ENCODE assay signal across 9 mouse cellular contexts in genomic region chr5:64224735-64225425, GRCm38 (mm10).
DNase-seq lines count a peak whose midpoint lies in the region; ATAC-seq lines count a peak whose summit lies in the region.
"Had no signal": no experiment of that assay in that cellular context is flagged by ENCODE, and none has a peak within 500 bp of the region (broad histone marks: within the 10 kb centered on the region; RNA-seq: fewer than 3 reads in every experiment).

No protein-coding gene starts in this region.

- intact Hi-C loops in left cerebral cortex, postnatal 4 days (cut with DNase I), result no loop called here

- H3K4me2 ChIP-seq in embryonic facial prominence, embryonic 12.5 days (replicated peaks), result no peak overlapping the region
- H3K4me2 ChIP-seq in hindbrain, embryonic 13.5 days, result no peak overlapping the region
- H3K4me2 ChIP-seq in neural tube, embryonic 13.5 days, result no peak overlapping the region

- 84% methylated on average over 9 of the region's 9 CpGs for WGBS in embryonic facial prominence, embryonic 12.5 days
- 82% methylated on average over 9 of the region's 9 CpGs for whole genome bisulfite sequencing in embryonic facial prominence, embryonic 10.5 days
- WGBS in hindbrain, embryonic 13.5 days, result 63% methylated on average over 9 of the region's 9 CpGs
- WGBS in neural tube, embryonic 13.5 days, result 63% methylated on average over 9 of the region's 9 CpGs

- peak overlapping the region; percentile 11; the same call in 1 of the 2 replicates for H3K27ac ChIP-seq in embryonic facial prominence, embryonic 12.5 days
- H3K27ac ChIP-seq in embryonic facial prominence, embryonic 10.5 days (replicated peaks), result no peak overlapping the region
- H3K27ac ChIP-seq in hindbrain, embryonic 13.5 days, result peak overlapping the region; percentile 26; the same call in 1 of the 2 replicates
- peak overlapping the region; percentile 33 for H3K27ac ChIP-seq in neural tube, embryonic 13.5 days (replicated peaks)
- H3K27ac ChIP-seq: layer of hippocampus, adult 2 months had no signal

- H3K9ac ChIP-seq in embryonic facial prominence, embryonic 12.5 days, result no peak overlapping the region
- no peak overlapping the region for H3K9ac ChIP-seq in hindbrain, embryonic 13.5 days
- H3K9ac ChIP-seq in neural tube, embryonic 13.5 days, result no peak overlapping the region

- no peak overlapping the region for H3K4me3 ChIP-seq in embryonic facial prominence, embryonic 12.5 days
- H3K4me3 ChIP-seq in embryonic facial prominence, embryonic 10.5 days, result no peak overlapping the region
- no peak overlapping the region for H3K4me3 ChIP-seq in hindbrain, embryonic 13.5 days
- no peak overlapping the region for H3K4me3 ChIP-seq in neural tube, embryonic 13.5 days
- H3K4me3 ChIP-seq: layer of hippocampus, adult 2 months had no signal

- no peaks in the 10 kb centered on the region for H3K9me3 ChIP-seq in embryonic facial prominence, embryonic 12.5 days
- no peaks in the 10 kb centered on the region for H3K9me3 ChIP-seq in embryonic facial prominence, embryonic 10.5 days
- H3K9me3 ChIP-seq in hindbrain, embryonic 13.5 days, result no peaks in the 10 kb centered on the region
- no peaks in the 10 kb centered on the region for H3K9me3 ChIP-seq in neural tube, embryonic 13.5 days

- no peaks in the 10 kb centered on the region for H3K4me1 ChIP-seq in embryonic facial prominence, embryonic 12.5 days
- H3K4me1 ChIP-seq in embryonic facial prominence, embryonic 10.5 days, result peaks cover 9% of the 10 kb centered on the region
- peaks cover 10% of the 10 kb centered on the region for H3K4me1 ChIP-seq in hindbrain, embryonic 13.5 days (replicated peaks)
- peaks cover 18% of the 10 kb centered on the region for H3K4me1 ChIP-seq in neural tube, embryonic 13.5 days (replicated peaks)

- H3K36me3 ChIP-seq in embryonic facial prominence, embryonic 12.5 days, result no peaks in the 10 kb centered on the region
- no peaks in the 10 kb centered on the region for H3K36me3 ChIP-seq in embryonic facial prominence, embryonic 10.5 days (replicated peaks)
- no peaks in the 10 kb centered on the region; the same call in 1 of the 2 replicates for H3K36me3 ChIP-seq in hindbrain, embryonic 13.5 days
- H3K36me3 ChIP-seq in neural tube, embryonic 13.5 days, result no peaks in the 10 kb centered on the region

- DNase-seq in embryonic facial prominence, embryonic 10.5 days (ENCODE audit: low spot score), result no peak
- peak; percentile 35 to 60 for DNase-seq in left cerebral cortex, adult 18-20 months (ENCODE audit: low spot score in 2 of 2)
- no peak for DNase-seq in left cerebral cortex, postnatal 4 days
- DNase-seq in spleen, adult 18-20 months, result no peak
- no peak for DNase-seq in adrenal gland, postnatal 36 days

- no peak for ATAC-seq in embryonic facial prominence, embryonic 12.5 days (ENCODE audit: insufficient number of reproducible peaks, insufficient read depth, low FRiP score, low TSS enrichment)
- ATAC-seq in hindbrain, embryonic 13.5 days (ENCODE audit: low FRiP score), result peak; percentile 65; the same call in 1 of the 2 replicates
- no peak for ATAC-seq in neural tube, embryonic 13.5 days (ENCODE audit: low read depth)

- H3K27me3 ChIP-seq in embryonic facial prominence, embryonic 12.5 days, result no peaks in the 10 kb centered on the region
- H3K27me3 ChIP-seq in embryonic facial prominence, embryonic 10.5 days (replicated peaks; ENCODE audit: low read depth, poor library complexity, severe bottlenecking), result no peaks in the 10 kb centered on the region
- no peaks in the 10 kb centered on the region for H3K27me3 ChIP-seq in hindbrain, embryonic 13.5 days
- no peaks in the 10 kb centered on the region for H3K27me3 ChIP-seq in neural tube, embryonic 13.5 days

Comparison
In these comparisons a context has a peak if more than half of its experiments do, and no peak if none do; other contexts are left out.
1. DNase-seq: peak in left cerebral cortex, adult 18-20 months (2 of 2); none in embryonic facial prominence, embryonic 10.5 days (single experiment), left cerebral cortex, postnatal 4 days (single experiment), spleen, adult 18-20 months (0 of 2) and adrenal gland, postnatal 36 days (0 of 2).